Mouse (Mus musculus) bone marrow macrophage, adult 2 months (primary cell): ENCODE measurements around the gene Gm28043.

ENCODE experiments used
- CTCF ChIP-seq: IDR thresholded peaks from 2 replicates; pipeline ENCODE4 v1.5.1; 2012; ENCODE audit warnings: low read depth, mild to moderate bottlenecking, low read length, moderate library complexity
- POLR2A ChIP-seq: IDR thresholded peaks from 2 replicates; pipeline ENCODE4 v1.6.1; 2012; ENCODE audit warnings: mild to moderate bottlenecking, low read depth, low read length, borderline replicate concordance

DNA sequence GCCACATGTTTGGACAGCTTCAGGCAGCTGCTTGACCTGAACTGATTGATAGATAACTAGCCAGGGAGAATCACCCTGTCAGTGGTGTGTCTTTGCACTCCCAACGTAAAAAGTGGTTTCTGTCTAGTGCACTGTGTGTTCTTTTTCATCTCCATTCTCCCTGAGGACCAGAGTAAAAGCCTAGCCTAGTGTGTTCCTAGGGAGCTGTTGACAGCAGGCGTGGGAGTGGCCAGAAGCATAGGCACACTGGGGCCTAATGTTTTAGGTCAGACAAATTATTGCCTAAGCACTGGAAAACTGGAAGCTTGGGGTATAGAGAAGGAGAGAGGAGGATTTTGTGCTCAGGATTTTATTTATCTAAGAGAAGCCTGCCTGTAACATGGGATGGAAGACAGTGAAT is 68.5 kb downstream of the Gm28043 start:
- no peak for TF ChIP-seq CTCF
- no peak for TF ChIP-seq POLR2A
